Mouse (Mus musculus): Measurements from ENCODE around the gene Top2b.

DNA sequence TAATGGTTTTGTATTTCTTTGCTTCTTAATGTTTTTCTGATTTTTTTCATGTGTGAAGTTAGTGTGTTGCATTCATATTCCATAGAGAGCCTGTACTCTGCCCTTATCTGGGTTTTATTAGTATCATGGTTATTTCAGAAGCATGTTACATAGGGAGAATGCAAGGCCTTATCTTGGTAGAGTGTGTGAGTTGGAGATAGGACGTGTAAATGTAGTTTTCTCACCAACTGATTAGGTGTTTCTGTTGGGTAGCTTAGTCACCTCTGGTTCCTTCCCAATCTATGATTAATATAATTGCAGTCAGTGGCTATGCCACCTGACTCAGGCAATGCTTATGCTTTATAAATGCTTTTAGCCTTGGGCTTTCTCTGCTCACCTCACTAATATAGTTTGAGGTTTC, 19.8 kb downstream of the Top2b start:
- no peak for TF ChIP-seq CTCF (IDR thresholded peaks at IDR 0.05; ENCODE audit: low read depth)
- TF ChIP-seq EP300 (IDR thresholded peaks at IDR 0.05; ENCODE audit: low read depth): peak; percentile 93
